Mouse (Mus musculus) c-Kit-positive CD71-positive TER-119-negative erythroid progenitor cells, embryonic 14.5 days (primary cell): ENCODE data around the gene Anks6.
A peak's percentile ranks its signal among the peaks of the same experiment; 100 is the strongest.
"Not testable (repeated sequence)": the region's sequence is repeated elsewhere in the genome, so short reads cannot be mapped to it uniquely, and the experiment has no call there.

Source experiments
- DNase-seq: peaks from one replicate; pipeline ENCODE4 v3.0.0-alpha.2; 2013; ENCODE audit warnings: low read depth

Anks6 gene

GRCm38 (mm10) chr4:47056791-47057509, at the start of gene Anks6:
Anks6 (minus strand) TSS chr4:47057427.
- no peak for DNase-seq

DNA sequence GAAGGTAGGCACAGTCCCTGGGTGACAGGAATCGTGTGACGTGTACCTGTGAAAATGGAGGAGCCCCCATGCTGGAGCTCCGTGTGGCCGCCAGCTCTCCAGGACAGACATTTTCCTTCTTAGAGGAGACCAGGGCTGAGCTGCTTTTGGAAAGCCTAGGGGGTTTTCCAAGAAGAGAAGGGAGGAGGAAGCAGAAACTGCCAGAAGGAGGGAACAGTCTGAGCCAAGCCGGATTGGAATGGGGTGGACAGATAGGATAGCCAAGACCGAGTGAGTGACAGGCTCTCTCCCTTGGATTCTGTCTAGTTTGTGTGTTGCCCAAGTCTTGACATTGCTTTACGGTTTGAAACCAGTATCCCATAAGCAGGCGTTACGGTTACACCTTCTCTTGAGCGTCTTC, 46.3 kb upstream of the Anks6 start:
- no peak for DNase-seq

- no peak for DNase-seq
These were observed 36.4 kb upstream of the Anks6 start for GRCm38 (mm10) chr4:47093647-47094046.

DNA sequence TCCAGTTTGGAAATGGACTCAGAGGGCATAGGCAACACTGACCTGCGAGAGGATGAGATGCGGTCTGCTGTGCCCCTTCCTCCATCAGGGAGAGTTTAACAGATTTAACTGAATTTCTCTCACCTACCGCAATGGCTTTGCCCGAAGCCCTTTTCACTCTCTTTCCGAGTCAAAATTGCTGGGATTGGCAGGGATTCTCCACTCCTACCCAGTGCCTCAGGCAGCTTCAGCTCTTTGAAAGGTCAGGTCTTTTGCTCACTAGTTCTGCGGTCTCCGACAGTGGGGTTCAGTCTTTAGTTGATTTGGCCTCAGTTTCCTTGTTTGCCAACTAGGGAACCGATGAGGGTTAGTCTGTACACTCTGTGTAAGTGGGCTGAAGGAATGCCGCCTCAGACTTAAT, 35.9 kb upstream of the Anks6 start:
- DNase-seq = no peak

- DNase-seq = no peak
These were observed 35.3 kb upstream of the Anks6 start for GRCm38 (mm10) chr4:47092387-47093021.

- no peak for DNase-seq
These were observed 34.5 kb upstream of the Anks6 start, which contains the start of gene Galnt12 for GRCm38 (mm10) chr4:47091493-47092386. Galnt12 (plus strand) TSS chr4:47091909.

- no peak for DNase-seq
These were observed 31.4 kb upstream of the Anks6 start for GRCm38 (mm10) chr4:47088671-47089070.

- no peak for DNase-seq
These were observed 26.6 kb upstream of the Anks6 start for GRCm38 (mm10) chr4:47083824-47084223.

GRCm38 (mm10) chr4:47080647-47081010, 23.4 kb upstream of the Anks6 start:
- no peak for DNase-seq

DNA sequence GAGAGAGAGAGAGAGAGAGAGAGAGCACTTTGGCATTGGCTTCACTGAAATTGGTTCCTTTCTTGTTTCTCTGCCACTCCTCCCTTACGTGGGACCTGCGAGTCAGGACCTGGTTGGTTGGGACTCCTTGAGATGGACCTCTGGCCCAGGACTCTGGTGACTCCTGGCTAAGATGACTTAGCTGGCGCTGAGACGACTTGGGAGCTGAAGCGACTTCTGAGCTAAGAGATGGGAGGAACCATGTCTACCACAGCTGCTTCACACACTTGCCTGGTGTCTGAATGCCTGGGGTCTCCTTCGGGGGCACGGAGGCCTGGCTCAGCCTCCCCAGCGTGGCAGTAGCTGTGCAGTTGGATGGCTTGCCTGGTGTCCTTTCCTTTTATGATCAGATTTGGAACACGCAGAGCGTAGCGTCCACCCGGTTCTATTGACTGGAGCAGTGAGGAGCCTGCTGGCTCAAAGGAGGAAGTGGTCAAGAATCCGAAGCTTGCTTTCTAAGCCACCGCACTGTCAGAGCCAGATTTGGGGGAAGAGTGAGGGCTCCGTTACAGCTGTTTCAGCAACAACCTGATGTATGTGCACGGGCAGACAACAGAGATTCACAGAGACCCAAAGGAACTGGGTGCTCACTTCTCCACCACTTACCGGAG, 22.9 kb upstream of the Anks6 start:
- no peak for DNase-seq

GRCm38 (mm10) chr4:47075054-47075453, 17.8 kb upstream of the Anks6 start:
- no peak for DNase-seq

DNA sequence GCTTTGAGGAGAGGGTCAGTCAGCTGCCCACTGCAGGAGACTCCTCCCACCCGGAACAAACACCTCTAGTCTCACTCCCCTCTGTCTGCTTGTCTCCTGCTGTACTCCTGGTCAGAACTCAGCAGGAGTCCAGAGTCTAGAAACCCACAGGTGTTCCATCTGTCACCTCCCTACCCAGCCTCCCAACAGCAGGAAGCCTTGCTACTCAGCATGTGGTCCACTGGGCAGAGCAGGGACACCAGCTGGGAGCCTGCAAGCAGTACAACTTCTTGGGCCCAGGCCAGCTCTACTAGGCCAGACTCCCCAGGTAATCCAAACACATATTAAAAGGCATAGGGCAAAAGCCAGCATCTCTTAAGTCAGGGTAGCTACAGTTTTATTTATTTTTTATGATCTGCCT, 3.7 kb upstream of the Anks6 start:
- DNase-seq = no peak

GRCm38 (mm10) chr4:47057510-47058325, 491 bp upstream of the Anks6 start:
- no peak for DNase-seq

DNA sequence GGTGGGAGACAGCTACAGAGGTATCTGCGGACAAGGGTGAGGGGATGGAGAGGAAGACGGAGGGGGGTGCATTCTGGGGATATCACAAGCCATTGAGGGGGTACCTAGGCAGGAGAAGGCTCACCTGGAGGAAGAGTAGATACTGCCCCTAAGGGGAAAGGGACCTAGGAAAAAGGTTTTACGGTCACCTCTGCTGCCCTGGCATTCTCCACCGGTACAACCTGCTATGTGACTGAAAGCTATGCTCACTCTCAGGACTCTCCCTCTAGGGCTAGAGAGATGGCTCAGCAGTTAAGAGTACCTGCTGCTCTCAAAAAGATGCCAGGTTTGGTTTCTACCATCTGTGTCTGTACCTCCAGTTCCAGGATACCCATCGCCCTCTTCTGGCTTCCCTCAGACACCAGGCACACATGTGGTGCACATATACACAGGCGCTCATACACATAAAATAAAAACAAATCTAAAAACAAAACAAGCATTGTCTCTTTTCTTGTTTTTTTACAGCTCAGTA, 1.6 kb downstream of the Anks6 start:
- DNase-seq = no peak

DNA sequence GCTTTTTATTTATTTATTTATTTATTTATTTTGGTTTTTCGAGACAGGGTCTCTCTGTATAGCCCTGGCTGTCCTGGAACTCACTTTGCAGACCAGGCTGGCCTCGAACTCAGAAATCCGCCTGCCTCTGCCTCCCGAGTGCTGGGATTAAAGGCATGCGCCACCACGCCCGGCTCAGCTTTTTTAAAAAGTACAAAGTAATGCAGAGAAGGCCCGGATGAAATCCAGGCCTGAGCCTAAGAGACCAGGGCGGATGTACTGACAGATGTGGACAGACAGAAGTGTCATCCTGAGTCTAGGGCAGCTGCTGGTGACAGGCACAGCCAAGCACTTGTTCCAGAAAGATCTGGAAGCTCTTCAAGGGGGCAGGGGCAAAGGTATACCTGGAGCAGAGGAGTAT, 2.1 kb downstream of the Anks6 start:
- DNase-seq = not testable (repeated sequence)

DNA sequence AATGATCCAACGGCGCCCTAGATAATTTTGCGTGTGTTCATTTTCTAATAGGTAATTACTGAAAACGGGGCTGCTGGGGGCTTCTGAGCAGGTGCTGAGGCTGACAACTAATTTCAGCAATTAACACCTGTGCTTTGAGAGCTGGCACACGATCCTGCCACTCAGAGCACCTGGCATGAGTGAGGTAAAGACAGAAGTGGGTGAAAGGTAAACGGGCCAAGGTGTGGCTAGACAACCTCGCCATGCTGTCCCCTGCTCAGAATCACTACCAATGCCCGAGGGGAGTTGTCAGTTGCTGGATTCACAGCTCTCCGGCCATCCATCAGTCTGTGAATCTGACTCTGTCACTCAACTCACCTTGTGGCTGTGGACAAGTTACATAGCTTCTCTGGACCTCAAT, 5.3 kb downstream of the Anks6 start:
- no peak for DNase-seq

DNA sequence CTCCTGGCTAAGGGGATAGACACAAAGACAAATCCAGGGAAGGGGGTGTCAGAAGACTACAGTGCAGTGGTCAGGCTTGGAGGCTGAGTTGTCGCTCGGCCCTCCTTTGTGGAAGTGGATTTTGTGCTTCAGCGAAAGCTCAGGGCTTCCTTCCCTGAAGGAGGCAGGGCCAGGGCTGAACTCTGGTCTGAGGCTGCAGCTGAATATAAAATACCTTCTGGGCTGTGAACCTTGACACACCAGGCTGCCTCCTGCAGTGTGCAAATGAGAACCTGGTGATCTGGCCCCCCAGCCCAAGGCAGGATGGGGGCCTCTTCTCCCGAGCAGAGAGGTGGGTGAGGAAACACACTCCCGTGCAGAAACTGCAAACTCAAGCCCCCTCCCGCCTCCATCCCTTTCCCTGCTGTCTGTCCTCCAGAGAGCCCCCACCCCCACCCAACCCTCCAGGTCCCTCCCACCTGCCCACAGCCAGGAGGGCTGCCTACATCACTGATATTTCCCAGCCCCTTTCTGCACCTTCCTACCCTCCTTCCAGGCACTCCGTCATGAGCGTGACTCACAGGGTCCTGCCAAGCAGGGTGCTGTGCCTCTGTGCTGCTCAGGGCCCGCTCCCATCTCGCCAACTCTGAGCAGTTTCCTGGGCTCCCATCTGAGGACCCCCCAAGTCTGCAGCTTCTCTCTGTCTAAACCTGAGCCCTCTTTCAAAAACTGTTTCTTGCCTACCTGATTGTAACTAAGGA, 6.4 kb downstream of the Anks6 start:
- no peak for DNase-seq

DNA sequence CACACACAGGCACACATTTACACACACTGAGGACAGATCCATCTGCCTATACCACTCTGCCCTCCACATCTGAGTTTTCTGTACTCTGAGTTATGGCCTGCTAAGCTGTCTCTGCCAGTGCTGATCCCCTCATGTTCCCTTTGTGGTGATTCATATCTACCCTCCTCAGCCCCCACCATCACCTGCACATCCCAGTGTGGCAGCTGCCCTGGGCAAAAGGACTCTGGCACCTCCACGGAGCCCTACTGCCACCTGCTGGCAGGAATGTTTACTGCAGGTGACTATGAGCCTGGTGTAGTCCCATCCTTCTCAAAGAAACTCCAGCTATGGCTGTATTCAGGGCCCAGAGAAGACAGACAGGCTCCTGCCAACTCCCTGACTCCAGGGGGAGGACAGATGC, 7.1 kb downstream of the Anks6 start:
- peak; percentile 37 for DNase-seq

DNA sequence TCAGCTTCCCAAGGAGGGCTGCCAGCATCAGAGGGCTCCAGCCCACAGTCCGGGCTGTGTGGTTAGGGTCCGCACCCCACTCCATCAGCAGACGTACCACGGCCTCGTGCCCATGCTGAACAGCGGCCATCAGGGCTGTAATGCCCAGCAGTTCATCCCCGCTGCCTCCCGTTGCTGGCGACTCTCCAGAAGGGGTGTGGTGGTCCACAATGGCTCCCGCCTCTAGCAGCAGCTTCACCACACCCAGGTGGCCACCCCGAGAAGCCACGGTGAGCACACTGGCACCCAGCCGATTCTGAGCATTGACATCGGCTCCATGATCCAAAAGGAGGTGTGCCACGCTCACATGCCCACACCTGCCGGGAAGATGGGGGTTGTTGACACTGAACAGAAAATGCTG, 8.0 kb downstream of the Anks6 start:
- DNase-seq = no peak

DNA sequence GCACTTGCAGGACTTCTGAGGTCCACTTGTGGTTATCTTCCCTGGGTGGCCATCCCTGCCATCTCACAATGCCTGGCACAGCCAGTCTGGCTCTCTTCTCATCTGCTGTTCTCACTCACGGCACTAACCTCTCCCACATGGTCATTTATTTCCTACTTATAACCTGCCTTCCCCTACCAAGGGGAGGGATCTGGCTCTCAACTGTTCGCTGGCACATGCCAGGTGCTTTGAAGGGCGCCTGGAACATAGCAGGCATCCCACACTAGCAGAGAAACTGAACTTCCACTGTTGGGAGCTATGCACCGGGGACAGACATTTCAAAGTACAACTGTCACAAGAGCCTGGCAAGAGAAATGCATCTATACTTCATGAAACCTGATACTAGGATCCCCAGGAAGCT, 9.5 kb downstream of the Anks6 start:
- DNase-seq = no peak

DNA sequence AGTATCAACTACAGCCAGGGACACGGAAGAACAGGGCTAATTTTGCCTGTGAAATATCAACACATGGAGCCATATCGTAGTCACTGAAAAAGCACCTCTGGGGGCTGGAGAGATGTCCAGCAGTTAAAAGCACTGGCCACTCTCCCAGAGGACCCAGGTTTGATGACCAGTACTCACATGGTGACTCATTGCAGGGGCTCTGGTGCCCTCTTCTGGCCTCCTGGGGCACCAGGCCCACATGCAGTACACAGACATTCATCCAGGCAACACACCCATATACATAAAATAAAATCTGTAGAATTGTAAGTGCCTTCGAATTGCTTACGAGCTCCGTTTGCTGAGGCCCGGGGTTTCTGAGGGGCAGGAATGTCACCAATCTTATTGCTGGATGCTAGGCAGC, 10.3 kb downstream of the Anks6 start:
- DNase-seq = no peak
